Mouse (Mus musculus): Measurements from ENCODE around the gene Olfr237-ps1.
"Not testable (repeated sequence)": the region's sequence is repeated elsewhere in the genome, so short reads cannot be mapped to it uniquely, and the experiment has no call there.

The Olfr237-ps1 gene

DNA sequence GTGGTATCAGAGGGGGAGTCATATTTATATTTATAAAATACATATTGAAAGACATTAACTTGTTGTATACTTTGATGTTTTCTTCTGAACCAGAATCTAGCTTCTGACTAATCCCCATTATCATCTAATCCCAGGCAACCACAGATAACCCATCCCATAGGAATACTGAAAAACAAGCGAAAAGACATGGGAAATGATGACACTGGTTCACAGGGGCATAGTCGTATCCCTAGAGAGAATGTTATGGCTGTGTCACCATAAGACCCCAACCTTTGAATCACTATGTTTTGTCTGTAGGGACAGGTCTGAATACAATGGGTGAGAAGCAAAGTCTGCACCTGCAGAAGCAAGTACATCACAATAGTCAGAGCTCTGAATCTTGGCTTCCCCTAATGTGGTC is at the start of gene Olfr237-ps1:
Gene Olfr237-ps1 (plus strand): TSS at position 301 of the 400 bp plus-strand sequence.
- not testable (repeated sequence) for DNase-seq (ENCODE audit: extremely low spot score)

DNA sequence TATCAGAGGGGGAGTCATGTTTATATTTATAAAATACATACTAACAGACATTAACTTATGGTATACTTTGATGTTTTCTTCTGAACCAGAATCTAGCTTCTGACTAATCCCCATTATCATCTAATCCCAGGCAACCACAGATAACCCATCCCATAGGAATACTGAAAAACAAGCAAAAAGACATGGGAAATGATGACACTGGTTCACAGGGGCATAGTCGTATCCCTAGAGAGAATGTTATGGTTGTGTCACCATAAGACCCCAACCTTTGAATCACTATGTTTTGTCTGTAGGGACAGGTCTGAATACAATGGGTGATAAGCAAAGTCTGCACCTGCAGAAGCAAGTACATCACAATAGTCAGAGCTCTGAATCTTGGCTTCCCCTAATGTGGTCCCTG is 40.3 kb upstream of the Olfr237-ps1 start, which contains the start of gene Olfr441:
Gene Olfr441 (plus strand): TSS at position 301 of the 400 bp plus-strand sequence.
- not testable (repeated sequence) for DNase-seq (ENCODE audit: extremely low spot score)

DNA sequence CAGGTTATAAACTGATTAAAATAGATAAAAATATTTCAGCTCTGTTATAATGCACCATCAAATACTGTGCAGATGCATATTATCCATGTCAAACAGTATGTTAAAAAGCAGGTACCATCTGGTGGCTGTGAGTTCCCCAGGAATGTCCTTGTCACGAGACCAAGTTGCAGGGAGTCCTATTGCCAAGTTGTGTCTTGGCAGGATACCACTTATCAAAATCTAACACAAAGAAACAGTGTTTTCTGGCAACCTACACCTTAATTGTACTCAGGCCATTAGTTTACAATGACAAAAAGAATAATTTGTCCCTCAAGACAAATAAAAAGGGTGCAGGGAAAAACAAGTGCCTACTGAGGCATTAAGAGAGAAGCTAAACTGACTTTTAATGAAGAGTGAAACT is 13.1 kb downstream of the Olfr237-ps1 start:
- no peak for DNase-seq (ENCODE audit: extremely low spot score)

DNA sequence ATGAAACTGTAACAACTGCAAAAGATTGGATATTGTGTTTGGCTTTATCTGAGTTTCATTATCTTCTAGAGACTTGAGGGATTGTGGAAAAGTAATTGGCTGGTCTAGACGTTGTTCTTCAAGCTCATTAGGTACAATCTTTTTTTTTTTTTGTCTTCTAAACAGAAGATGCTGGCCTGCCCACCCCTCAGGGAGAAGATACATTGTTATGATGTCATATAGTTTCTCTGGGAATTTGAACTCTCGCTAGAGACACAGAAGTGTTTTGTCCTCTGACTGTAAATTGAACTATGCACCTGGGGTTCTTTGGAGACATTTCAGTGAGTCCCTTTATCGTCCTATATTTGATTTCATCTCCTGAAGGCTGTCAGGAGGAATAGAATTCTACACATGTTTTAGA is 16.6 kb downstream of the Olfr237-ps1 start, which contains the start of gene Olfr437:
Gene Olfr437 (plus strand): TSS at position 301 of the 400 bp plus-strand sequence.
- no peak for DNase-seq (ENCODE audit: extremely low spot score)

DNA sequence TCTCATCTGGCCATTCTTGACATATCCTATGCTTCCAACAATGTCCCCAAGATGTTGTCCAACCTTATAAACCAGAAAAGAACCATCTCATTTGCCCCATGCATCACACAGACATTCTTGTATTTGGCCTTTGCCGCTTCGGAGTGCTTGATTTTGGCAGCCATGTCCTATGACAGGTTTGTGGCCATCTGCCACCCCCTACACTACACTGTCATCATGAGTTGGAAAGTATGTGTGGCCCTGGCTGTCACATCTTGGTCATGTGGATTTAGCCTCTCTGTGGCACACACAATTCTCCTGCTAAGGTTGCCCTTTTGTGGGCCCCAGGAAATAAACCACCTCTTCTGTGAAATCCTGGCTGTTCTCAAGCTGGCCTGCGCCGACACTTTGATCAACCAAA is 20.9 kb downstream of the Olfr237-ps1 start:
- DNase-seq (ENCODE audit: extremely low spot score): no peak

DNA sequence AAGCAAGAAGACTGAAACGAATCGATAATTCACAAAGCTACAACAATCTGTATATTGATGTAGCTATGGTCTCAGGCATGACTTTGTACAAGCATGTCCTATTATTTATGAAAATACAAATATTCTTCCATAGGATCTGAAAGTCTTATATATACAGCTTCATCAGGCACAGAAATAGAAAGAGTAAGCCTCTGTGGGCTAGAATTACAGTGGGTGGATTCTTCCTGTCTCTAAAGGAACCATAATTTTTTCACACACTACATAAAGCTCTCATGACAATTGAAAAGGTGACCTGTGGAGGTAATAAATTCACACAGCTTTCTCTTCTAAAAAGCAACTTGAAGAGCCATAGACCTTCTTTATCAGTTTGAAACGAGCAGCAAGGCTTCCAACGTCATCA is 25.5 kb downstream of the Olfr237-ps1 start, which contains the start of gene Olfr13:
Gene Olfr13 (plus strand): TSS at position 301 of the 400 bp plus-strand sequence.
- DNase-seq (ENCODE audit: extremely low spot score): no peak

DNA sequence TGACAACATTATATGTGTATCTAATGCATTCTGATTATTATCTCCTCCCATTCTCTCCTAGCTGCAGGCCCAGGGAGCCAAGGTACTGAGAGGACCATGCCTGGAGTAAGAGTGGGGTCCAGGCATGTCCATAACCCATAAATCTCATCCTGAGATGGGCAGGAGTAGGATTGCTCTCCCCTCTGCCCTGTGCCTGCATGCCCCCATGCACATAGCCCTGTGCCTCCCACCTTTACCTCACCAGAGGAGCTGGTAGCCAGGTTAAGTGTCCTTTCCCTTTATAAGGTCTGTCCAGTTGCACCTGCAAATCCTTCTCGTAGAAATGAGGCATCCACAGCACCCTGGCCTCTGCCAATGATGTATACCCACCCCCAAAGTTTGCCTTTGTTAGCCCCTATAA is 31.8 kb downstream of the Olfr237-ps1 start:
- no peak for DNase-seq (ENCODE audit: extremely low spot score)

DNA sequence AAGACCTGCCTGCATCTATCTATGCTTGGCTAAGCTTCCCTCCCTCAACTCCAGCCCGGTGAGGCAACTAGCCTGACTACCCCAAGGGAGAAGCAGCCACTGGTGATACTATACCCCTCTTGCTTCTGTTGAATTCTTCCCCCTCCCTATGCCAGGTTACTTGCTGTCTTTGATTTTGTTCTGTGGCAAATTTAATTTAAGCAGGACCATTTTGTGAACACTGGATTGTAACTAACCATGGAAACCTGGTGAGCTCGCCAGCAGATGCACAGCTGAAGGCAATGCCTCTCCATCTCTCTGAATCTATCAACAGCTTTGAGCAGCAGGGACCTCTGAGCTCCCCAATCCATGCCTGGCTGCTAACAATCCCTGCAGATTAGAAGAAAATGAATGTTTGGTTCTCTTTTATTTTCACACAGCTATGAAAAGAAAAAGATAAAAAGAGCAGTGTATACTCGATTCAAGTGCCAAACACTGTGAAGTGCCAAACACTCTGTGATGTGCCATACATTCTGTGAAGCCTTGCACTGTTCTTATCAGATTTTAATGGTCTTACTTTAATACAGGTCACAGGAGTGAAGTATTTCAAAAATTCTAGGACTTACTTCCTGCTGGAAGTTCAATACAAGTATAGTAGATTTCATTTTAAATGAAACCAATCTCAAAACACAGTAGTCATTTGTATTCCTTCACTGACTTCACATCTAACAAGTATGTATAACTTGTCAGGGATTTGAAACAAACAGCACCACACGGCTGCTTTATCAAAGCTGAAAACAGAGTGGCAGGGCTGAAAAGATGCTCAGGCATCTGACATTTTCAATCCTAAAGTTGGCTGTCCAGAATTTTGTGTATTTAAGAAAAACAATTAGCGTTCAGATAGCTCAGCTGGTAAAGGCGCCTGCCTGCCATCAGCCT is 32.5 kb downstream of the Olfr237-ps1 start:
- DNase-seq (ENCODE audit: extremely low spot score): no peak

DNA sequence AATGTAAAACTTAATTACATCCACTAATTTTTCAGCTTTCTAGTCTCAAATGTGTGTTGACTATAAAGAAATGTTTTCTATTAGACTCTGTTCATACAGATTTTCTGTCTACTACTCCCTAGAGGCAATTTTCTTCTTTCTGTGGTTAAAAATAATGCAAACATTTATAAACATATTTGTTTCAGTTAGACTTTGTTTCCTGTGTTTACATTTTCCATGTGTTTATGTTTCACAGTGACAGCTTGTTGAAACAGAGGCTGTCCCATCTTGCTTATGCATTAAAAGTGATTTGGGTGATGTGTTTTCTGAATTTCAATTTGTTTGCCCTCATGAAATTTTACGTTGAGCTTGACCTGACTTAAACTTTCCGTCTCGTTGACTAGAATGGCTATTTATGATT is 44.6 kb downstream of the Olfr237-ps1 start:
- DNase-seq (ENCODE audit: extremely low spot score): no peak

DNA sequence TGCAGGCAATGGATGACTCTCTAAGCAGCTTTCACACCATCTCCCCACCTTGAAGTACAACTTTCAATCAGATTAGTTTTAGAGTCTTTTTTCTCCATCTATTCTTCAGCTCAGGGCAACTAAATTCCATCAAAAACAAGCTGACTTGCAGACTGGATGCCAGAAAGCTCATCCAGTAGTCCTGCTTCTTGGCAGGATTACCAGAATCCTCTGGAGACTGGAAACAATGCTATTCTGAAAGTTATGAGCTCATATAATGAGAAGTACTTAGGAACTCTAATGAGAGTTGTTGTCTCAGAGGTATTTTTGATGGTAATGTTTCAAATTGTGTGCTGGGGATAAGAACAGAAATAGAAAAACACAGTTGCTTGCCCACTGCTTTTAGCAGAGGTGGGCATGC is 50.4 kb downstream of the Olfr237-ps1 start, which contains the start of gene Olfr435:
Gene Olfr435 (plus strand): TSS at position 366 of the 400 bp plus-strand sequence.
- no peak for DNase-seq (ENCODE audit: extremely low spot score)

DNA sequence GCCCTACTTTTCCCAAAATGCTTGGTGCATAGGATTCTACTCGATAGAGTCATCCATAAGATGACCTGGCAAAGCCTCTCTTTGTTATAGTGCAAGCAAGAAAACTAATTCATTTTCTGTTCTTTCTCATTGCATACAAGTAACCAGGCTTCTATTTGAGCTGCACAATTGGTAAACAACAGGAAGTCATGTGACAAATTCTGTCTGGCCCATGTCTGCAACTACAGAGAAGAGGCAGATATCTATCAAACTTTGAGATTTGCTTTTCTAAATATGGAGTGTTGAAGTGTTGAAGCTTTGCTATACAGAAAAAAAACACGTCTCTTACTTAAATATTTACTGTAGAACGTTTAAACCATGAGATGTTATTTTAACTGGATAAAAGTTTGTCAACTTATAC is 51.7 kb downstream of the Olfr237-ps1 start:
- DNase-seq (ENCODE audit: extremely low spot score): no peak

DNA sequence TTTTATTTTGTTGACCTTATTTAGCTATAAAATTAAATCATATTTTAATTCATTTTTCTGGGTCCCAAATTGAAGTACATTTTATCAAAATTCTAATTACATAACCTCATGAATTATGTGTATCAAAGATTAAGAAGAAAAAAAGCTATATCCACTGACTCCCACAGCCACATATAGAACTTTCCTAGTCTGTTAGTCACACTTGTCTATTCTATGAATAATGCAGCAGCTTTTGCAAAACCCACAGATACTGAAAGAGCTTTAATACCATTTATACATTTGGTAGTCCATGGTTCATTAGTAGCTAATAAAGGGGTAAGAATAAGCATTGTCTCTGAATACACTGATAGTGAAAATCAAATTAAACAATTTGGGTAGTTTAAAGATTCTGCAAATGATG is 56.4 kb downstream of the Olfr237-ps1 start:
- DNase-seq (ENCODE audit: extremely low spot score): no peak

DNA sequence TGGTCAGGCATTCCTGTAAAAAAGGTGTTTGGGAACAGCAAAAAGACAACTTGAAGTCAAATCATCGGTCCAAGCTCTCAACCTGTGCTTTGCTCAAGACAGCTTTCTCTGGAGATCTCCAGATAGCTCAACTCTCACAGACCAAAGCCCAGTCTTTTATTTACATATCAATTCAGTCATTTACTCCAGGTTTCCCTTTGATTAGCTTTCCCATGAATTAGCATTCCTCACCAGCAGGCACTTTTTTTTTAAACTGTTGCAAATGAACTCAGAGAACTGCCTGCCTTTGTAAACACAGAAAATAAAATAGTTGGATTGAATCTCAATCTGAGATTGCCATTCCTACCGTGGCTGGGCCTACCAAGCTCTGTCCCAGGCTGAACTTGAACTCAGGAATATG is 59.0 kb downstream of the Olfr237-ps1 start:
- no peak for DNase-seq (ENCODE audit: extremely low spot score)

Data from embryo, embryonic 9.5 days (tissue).